Mouse (Mus musculus): Measurements from ENCODE around the gene Rbfox1.

- TF ChIP-seq CTCF (IDR thresholded peaks at IDR 0.05; ENCODE audit: low read depth, low read length), result no peak
- no peak for TF ChIP-seq EP300 (IDR thresholded peaks at IDR 0.05; ENCODE audit: insufficient read depth, low read depth, low read length)
These were observed 1356.5 kb downstream of the Rbfox1 start for GRCm38 (mm10) chr16:7241627-7242026.
